Comparison of ENCODE assay signal across 9 mouse cellular contexts in the genomic region with DNA sequence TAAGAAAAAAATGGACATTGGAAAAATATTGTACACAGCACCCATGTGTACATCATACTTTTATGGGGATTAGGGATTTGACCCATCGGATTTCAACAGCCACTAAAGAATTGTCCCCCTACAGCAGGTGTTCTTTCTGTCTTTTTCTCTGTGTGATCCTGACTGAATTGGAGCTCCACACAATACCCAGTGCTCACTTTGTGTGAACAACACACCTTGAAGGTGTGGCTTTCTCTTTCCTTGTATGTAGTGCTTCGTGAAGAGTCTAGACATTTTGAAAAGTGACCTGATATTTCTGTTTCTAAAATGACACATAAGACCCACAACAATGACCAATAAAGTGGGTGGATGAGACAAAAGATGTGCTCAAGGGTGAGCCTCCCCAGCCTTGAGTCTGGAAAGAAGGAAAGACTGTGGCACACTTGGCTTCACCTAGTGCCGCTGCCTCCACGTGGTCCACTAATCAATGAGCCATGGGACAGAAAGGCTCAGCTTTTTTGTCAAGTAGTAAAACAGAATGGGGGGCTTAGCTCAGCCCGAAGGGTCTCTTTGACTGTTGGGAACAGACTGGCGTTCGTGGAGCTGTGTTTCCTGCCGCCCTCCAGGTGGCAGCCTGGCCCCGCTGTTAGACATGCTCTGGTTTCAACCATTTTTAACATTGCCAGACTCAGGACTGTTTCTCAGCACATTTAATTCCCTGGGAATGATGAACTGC. TPM values are rescaled to one million over a fixed set of nuclear protein-coding genes. Genes with fewer than 3 reads are reported as not detected.
DNase-seq lines count a peak whose midpoint lies in the region; ATAC-seq lines count a peak whose summit lies in the region.
"Had no signal": no experiment of that assay in that cellular context is flagged by ENCODE, and none has a peak within 500 bp of the region (broad histone marks: within the 10 kb centered on the region; RNA-seq: fewer than 3 reads in every experiment).

No protein-coding gene starts in this region.

- H3K4me3 ChIP-seq in limb, embryonic 11.5 days (ENCODE audit: low read depth, low read length), result no peak overlapping the region

- H3K4me2 ChIP-seq in limb, embryonic 11.5 days (ENCODE audit: low read depth, severe bottlenecking), result no peak overlapping the region

- H3K27me3 ChIP-seq in limb, embryonic 11.5 days (ENCODE audit: control insufficient read depth, insufficient read depth, low read length), result no peaks in the 10 kb centered on the region

- no peaks in the 10 kb centered on the region for H3K4me1 ChIP-seq in limb, embryonic 11.5 days (ENCODE audit: control insufficient read depth, insufficient read depth, low read length)

- no peak overlapping the region for H3K27ac ChIP-seq in limb, embryonic 11.5 days (replicated peaks; ENCODE audit: low read depth, low read length)

- WGBS in limb, embryonic 11.5 days, result 25% methylated on average over 9 of the region's 9 CpGs

- no peak overlapping the region for H3K9ac ChIP-seq in limb, embryonic 11.5 days (ENCODE audit: low read length)

- peak; percentile 48 for DNase-seq in layer of hippocampus, adult 11-12 months (ENCODE audit: low spot score)
- no peak for DNase-seq in layer of hippocampus, adult 9-10 months (ENCODE audit: low spot score)
- peak; percentile 15 for DNase-seq in gastrocnemius, postnatal 25 days
- peak; percentile 4 for DNase-seq in kidney, adult 11 months
- peak; percentile 69 for DNase-seq in limb, embryonic 11.5 days (ENCODE audit: low spot score)
- peak; percentile 57 for DNase-seq in neural tube, embryonic 10.5 days (ENCODE audit: extremely low spot score, low spot score)
- DNase-seq in urinary bladder, postnatal 25 days (ENCODE audit: low spot score), result peak; percentile 31

- H3K36me3 ChIP-seq in limb, embryonic 11.5 days (ENCODE audit: control insufficient read depth, insufficient read depth, low read length), result no peaks in the 10 kb centered on the region

- peak; percentile 60; the same call in 1 of the 2 replicates for ATAC-seq in common myeloid progenitor, adult 5-6 weeks (replicated peaks; ENCODE audit: low read depth, poor library complexity, severe bottlenecking)
- 0 out of 2 replicates have a peak, but pooled peaks have one; percentile 21 for ATAC-seq in limb, embryonic 11.5 days (ENCODE audit: insufficient number of reproducible peaks, low FRiP score, low TSS enrichment, low read depth)

- H3K9me3 ChIP-seq in limb, embryonic 11.5 days (ENCODE audit: control insufficient read depth, low read length), result no peaks in the 10 kb centered on the region

RNA-seq across cellular contexts. Expression of a gene that starts 10.9 kb away (rescaled TPM):
- total RNA-seq in common myeloid progenitor, adult 5-6 weeks (2017), result not detected in 2 replicates
- total RNA-seq in gastrocnemius, postnatal 25 days (2021), result 1 to 10 TPM; 5.8 to 6.6 TPM
- polyA plus RNA-seq in limb, embryonic 11.5 days (2014; fragmentation: Nextera tagmentation; extraction: Ambion mirVana), result 6.2 and 6.8 TPM in 2 replicates
- total RNA-seq: hematopoietic stem cell, adult 5-6 weeks had no signal
